Mouse (Mus musculus): ENCODE results near the gene Scn8a.

DNA sequence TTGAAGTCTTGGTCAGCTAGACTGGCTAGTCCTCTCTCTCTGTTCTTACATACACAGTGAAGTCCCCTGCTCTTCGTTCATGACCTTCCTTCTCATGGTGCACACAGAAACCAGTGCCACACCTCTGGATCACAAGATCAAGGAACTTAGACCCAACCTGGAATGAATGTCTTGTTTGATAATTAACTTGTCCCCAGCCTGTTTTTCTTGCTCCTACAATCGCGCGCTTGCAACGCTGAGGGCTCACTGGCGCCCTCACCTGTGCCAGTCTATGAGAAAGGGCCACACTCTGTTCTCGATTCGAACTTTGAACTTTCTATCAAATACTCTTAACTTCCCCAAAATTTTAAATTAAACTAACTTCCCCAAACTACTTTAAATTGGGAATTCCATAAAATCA lies 47.8 kb upstream of the Scn8a start:
- TF ChIP-seq POLR2A (IDR thresholded peaks at IDR 0.05; ENCODE audit: low read depth, low read length) = no peak
- TF ChIP-seq CTCF (conservative IDR thresholded peaks at IDR 0.05; ENCODE audit: insufficient read depth, insufficient read length, low read depth, low read length) = peak; percentile 53
